Mouse (Mus musculus): ENCODE results near the gene Cpxm2. TPM values are rescaled to one million over a fixed set of nuclear protein-coding genes. Genes with fewer than 3 reads are reported as not detected.

The Cpxm2 gene
- polyA plus RNA-seq, 1 experiment from 2014 or later = 3.4 TPM

DNA sequence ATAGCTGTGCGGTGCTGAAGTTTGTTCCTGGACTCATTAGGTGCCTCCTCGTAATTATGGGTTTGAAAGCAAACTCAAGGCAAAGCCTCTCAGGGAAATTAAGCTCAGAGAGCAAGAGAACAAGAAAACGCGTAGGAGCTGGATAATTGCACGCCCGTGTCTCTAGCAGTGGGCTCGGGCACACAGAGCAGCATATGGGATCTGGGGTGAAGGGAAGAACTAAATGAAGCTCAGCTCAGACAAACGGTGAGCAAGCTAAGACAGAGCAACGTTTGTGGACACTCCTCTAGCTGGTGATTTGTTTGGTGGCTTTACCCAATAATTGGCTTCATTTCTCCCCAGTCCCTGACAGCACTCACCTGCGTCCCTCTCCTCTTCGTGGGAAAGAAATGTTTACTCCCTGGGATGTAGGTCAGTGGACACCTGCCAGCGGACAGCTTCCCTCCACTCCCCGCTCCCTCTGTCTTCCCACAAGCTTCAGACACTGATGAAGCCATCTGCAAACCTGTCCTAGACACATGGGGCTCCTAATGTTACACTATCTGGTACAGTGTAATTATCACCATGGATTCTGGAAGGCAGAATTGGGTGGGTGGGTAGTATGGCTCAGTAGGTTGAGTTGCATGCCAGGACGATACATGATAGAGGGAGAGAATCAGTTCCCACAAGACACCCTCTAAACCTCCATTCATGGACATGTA, 148.4 kb downstream of the Cpxm2 start:
- Histone ChIP-seq H3K27ac (ENCODE audit: low read length) (no peak overlapping the region), H3K9me3 (ENCODE audit: control insufficient read depth, low read depth, low read length) (no peaks in the 10 kb centered on the region), H3K9ac (replicated peaks; ENCODE audit: low read depth, low read length) (no peak overlapping the region), H3K4me1 (ENCODE audit: control insufficient read depth, insufficient read depth, low read length) (no peaks in the 10 kb centered on the region), H3K36me3 (ENCODE audit: control insufficient read depth, insufficient read depth, low read length) (no peaks in the 10 kb centered on the region), H3K27me3 (ENCODE audit: control insufficient read depth, insufficient read depth, low read length) (no peaks in the 10 kb centered on the region), H3K4me3 (ENCODE audit: low read depth, low read length) (no peak overlapping the region), H3K4me2 (replicated peaks; ENCODE audit: low read depth, low read length) (no peak overlapping the region)
- WGBS = 73% methylated on average over 14 of the region's 14 CpGs
- no peak for ATAC-seq (ENCODE audit: insufficient number of reproducible peaks, insufficient read depth, low FRiP score, low read depth)

DNA sequence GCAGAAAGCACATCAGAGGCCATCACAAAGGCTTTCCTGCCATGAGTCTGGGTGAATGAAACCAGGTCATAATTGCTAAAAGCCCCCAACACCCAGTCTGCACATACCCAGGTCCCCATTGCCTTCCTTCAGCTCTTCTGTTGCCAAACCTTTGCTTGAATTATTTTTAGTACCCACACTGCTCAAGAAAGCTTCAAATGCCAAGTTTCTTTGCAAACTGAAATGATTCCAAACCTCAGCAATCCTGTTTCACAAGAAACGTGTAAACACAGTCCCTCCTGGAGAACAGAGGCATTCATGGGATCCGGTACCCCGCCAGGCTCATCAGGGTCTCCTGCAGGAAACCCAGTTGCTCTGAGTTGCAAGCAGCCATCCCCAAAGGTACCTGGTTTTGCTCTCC, 161.7 kb downstream of the Cpxm2 start:
- Histone ChIP-seq H3K27me3 (ENCODE audit: control insufficient read depth, insufficient read depth, low read length) (no peaks in the 10 kb centered on the region), H3K36me3 (ENCODE audit: control insufficient read depth, insufficient read depth, low read length) (no peaks in the 10 kb centered on the region), H3K4me2 (replicated peaks; ENCODE audit: low read depth, low read length) (no peak overlapping the region), H3K9ac (replicated peaks; ENCODE audit: low read depth, low read length) (no peak overlapping the region), H3K27ac (ENCODE audit: low read length) (no peak overlapping the region), H3K9me3 (ENCODE audit: control insufficient read depth, low read depth, low read length) (no peaks in the 10 kb centered on the region), H3K4me1 (ENCODE audit: control insufficient read depth, insufficient read depth, low read length) (no peaks in the 10 kb centered on the region), H3K4me3 (ENCODE audit: low read depth, low read length) (no peak overlapping the region)
- no peak for ATAC-seq (ENCODE audit: insufficient number of reproducible peaks, insufficient read depth, low FRiP score, low read depth)
- 67% methylated on average over 3 of the region's 3 CpGs for WGBS

DNA sequence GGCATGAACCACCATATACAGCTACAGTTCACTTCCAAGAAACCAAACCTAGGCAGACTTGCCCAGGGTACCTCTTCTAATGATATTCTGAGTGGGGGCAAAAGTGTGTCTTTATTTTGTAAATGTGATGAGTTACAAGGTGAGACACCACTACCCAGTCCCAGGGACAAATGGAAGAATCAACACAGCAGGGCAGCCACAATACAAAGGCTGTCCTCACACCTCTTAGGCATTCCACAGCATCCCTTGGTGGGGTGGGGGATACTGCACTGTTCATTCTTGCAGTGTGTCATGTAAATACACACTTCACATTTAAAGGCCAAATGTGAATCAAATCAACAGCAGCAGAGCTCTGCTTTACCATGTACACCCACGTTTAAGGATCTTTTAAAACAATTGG, 162.3 kb downstream of the Cpxm2 start:
- no peak overlapping the region for H3K27ac ChIP-seq (ENCODE audit: low read length)
- H3K9ac ChIP-seq (replicated peaks; ENCODE audit: low read depth, low read length) = no peak overlapping the region
- H3K36me3 ChIP-seq (ENCODE audit: control insufficient read depth, insufficient read depth, low read length) = no peaks in the 10 kb centered on the region
- no peaks in the 10 kb centered on the region for H3K4me1 ChIP-seq (ENCODE audit: control insufficient read depth, insufficient read depth, low read length)
- H3K4me3 ChIP-seq (ENCODE audit: low read depth, low read length) = no peak overlapping the region
- WGBS = 48% methylated on average over 1 of the region's 1 CpGs
- H3K4me2 ChIP-seq (replicated peaks; ENCODE audit: low read depth, low read length) = no peak overlapping the region
- H3K27me3 ChIP-seq (ENCODE audit: control insufficient read depth, insufficient read depth, low read length) = no peaks in the 10 kb centered on the region
- H3K9me3 ChIP-seq (ENCODE audit: control insufficient read depth, low read depth, low read length) = no peaks in the 10 kb centered on the region
- ATAC-seq (ENCODE audit: insufficient number of reproducible peaks, insufficient read depth, low FRiP score, low read depth) = no peak

DNA sequence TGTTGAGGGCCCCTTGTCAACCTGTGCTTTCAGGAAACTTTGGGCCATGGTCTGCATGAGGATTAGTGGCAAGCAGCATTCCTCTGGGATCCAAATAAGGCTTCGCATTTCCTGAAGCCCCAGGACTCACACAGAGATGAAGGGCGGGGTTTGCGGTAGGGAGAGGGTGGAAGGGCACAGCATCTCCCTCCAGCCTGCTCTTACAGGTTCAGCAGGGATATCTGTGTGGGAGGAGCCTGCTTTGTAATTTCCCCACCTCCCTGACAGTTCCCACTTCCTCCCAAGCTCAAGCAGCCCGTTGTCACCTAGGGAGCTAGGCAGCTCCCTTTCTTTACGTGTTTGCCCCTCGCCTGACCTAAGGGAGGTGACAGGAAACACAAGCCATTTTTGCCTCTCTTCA, 165.5 kb downstream of the Cpxm2 start:
- Histone ChIP-seq H3K4me3 (ENCODE audit: low read depth, low read length) (no peak overlapping the region), H3K36me3 (ENCODE audit: control insufficient read depth, insufficient read depth, low read length) (no peaks in the 10 kb centered on the region), H3K4me1 (ENCODE audit: control insufficient read depth, insufficient read depth, low read length) (no peaks in the 10 kb centered on the region), H3K27me3 (ENCODE audit: control insufficient read depth, insufficient read depth, low read length) (no peaks in the 10 kb centered on the region), H3K4me2 (replicated peaks; ENCODE audit: low read depth, low read length) (no peak overlapping the region), H3K9ac (replicated peaks; ENCODE audit: low read depth, low read length) (no peak overlapping the region), H3K9me3 (ENCODE audit: control insufficient read depth, low read depth, low read length) (no peaks in the 10 kb centered on the region), H3K27ac (ENCODE audit: low read length) (no peak overlapping the region)
- no peak for ATAC-seq (ENCODE audit: insufficient number of reproducible peaks, insufficient read depth, low FRiP score, low read depth)
- whole genome bisulfite sequencing = 19% methylated on average over 6 of the region's 6 CpGs

Other genes with a start within 250 kb of the Cpxm2 start
- not detected in 2 replicates for gene Gpr26, start 188.3 kb downstream of the Cpxm2 start, polyA plus RNA-seq (2014; fragmentation: Nextera tagmentation; extraction: Ambion mirVana)
- gene Chst15, start 162.5 kb upstream of the Cpxm2 start, polyA plus RNA-seq (2014; fragmentation: Nextera tagmentation; extraction: Ambion mirVana) = 30.2 and 30.8 TPM in 2 replicates

Data from stomach, embryonic 14.5 days (tissue).